Mouse (Mus musculus) forebrain, embryonic 13.5 days (tissue): ENCODE results near the gene Map1lc3a. TPM values are rescaled to one million over a fixed set of nuclear protein-coding genes. Genes with fewer than 3 reads are reported as not detected.

Source experiments
- ATAC-seq: fragments of 200-750 bp; cut with Nextera tagmentation; 2 replicates; pipeline ENCODE4 v1.8.0; 2017
- H3K27ac ChIP-seq: fragments of 300-500 bp; sonication (generic); 2 replicates; pipeline ENCODE4 v1.5.1; 2015; ENCODE audit warnings: inconsistent platforms, mild to moderate bottlenecking, moderate library complexity
- H3K27me3 ChIP-seq: fragments of 300-500 bp; sonication (generic); 2 replicates; pipeline ENCODE4 v1.6.1; 2015; ENCODE audit warnings: mild to moderate bottlenecking, inconsistent platforms
- H3K36me3 ChIP-seq: fragments of 300-500 bp; sonication (generic); 2 replicates; pipeline ENCODE4 v1.6.1; 2015; ENCODE audit warnings: mild to moderate bottlenecking, inconsistent platforms; ENCODE audit not compliant: poor library complexity, severe bottlenecking
- H3K4me1 ChIP-seq: fragments of 300-500 bp; sonication (generic); 2 replicates; pipeline ENCODE4 v1.6.1; 2015; ENCODE audit warnings: inconsistent platforms
- H3K4me2 ChIP-seq: fragments of 300-500 bp; sonication (generic); 2 replicates; pipeline ENCODE4 v1.6.1; 2015; ENCODE audit warnings: inconsistent platforms, mild to moderate bottlenecking, moderate library complexity
- H3K4me3 ChIP-seq: fragments of 300-500 bp; sonication (generic); 2 replicates; pipeline ENCODE4 v1.5.1; 2015; ENCODE audit warnings: mild to moderate bottlenecking, inconsistent platforms
- H3K9ac ChIP-seq: fragments of 300-500 bp; sonication (generic); 2 replicates; pipeline ENCODE4 v1.6.1; 2015; ENCODE audit warnings: mild to moderate bottlenecking, inconsistent platforms
- H3K9me3 ChIP-seq: fragments of 300-500 bp; sonication (generic); replicated peaks from 2 replicates; pipeline ENCODE4 v1.6.1; 2016; ENCODE audit warnings: inconsistent platforms
- WGBS: fragments of 180-500 bp; shearing (Covaris S2); methylation state at CpG from one replicate; pipeline ENCODE4 v1.1.7; 2015; 5-methylcytosine and 5-hydroxymethylcytosine counted together
- polyA plus RNA-seq: library from polyadenylated mRNA; unstranded; fragments of >200 nt; fragmentation: Nextera tagmentation; extraction: Ambion mirVana; gene quantifications from 2 replicates; pipeline ENCODE4 v1.2.1, GENCODE M21; 2015

The Map1lc3a gene
- polyA plus RNA-seq, 1 experiment from 2014 or later, result 209 TPM

DNA sequence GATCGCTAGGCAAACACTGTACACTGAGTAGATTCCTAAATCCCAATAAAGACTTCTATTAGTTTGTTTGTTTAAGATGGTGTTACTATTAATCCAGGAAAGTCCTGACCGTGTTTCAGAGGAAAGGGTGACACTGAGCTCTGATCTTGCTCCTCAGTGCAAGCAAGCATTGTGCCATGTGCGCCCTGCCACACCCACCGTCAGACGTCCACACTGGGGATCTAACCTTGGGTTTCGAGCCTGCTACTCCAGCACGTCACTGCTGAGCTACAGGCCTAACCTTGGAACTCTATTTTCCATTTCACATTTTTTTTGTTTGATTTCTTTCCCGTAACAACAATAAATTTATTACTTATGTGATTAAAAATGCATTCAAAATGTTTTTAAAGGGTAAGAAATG is 14.0 kb downstream of the Map1lc3a start:
- 94% methylated on average over 8 of the region's 8 CpGs for WGBS
- Histone ChIP-seq H3K4me3 (no peak overlapping the region), H3K36me3 (peaks cover 62% of the 10 kb centered on the region)

GRCm38 (mm10) chr2:155293382-155293781 is 17.3 kb downstream of the Map1lc3a start:
- Histone ChIP-seq H3K27ac (no peak overlapping the region), H3K9me3 (no peaks in the 10 kb centered on the region), H3K9ac (no peak overlapping the region), H3K4me2 (no peak overlapping the region), H3K27me3 (no peaks in the 10 kb centered on the region), H3K4me3 (no peak overlapping the region), H3K4me1 (no peaks in the 10 kb centered on the region), H3K36me3 (peaks cover 84% of the 10 kb centered on the region)
- 83% methylated on average over 2 of the region's 2 CpGs for WGBS
- no peak for ATAC-seq

More for the DNA sequence above, 14.0 kb downstream of the Map1lc3a start:
- Histone ChIP-seq H3K9me3 (no peaks in the 10 kb centered on the region), H3K4me1 (no peaks in the 10 kb centered on the region), H3K27ac (no peak overlapping the region), H3K9ac (no peak overlapping the region), H3K27me3 (no peaks in the 10 kb centered on the region), H3K4me2 (no peak overlapping the region)
- no peak for ATAC-seq

DNA sequence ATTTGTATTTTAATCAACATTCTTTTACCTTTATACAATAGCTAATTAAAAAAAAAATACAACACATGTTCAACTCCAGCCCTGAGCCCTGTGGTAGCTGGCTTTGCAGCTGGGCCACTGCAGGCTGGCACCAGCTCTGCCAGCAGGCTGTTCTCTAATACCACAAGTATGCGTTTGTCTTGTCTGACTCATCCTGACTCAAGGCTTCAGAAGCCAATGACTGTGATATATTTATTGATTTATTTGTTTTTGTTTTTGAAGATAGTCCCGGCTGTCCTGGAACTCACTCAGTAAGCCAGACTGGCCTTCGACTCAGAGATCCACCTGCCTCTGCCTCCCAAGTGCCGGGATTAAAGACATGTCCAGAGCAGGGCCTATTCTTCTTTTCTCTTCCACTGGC is 17.8 kb downstream of the Map1lc3a start:
- H3K27me3 ChIP-seq, result no peaks in the 10 kb centered on the region
- ATAC-seq, result no peak
- H3K4me3 ChIP-seq, result no peak overlapping the region
- no peaks in the 10 kb centered on the region for H3K9me3 ChIP-seq
- no peak overlapping the region for H3K27ac ChIP-seq
- no peak overlapping the region for H3K4me2 ChIP-seq
- H3K9ac ChIP-seq, result no peak overlapping the region
- 95% methylated on average over 4 of the region's 4 CpGs for WGBS
- no peaks in the 10 kb centered on the region for H3K4me1 ChIP-seq
- H3K36me3 ChIP-seq, result peaks cover 89% of the 10 kb centered on the region

DNA sequence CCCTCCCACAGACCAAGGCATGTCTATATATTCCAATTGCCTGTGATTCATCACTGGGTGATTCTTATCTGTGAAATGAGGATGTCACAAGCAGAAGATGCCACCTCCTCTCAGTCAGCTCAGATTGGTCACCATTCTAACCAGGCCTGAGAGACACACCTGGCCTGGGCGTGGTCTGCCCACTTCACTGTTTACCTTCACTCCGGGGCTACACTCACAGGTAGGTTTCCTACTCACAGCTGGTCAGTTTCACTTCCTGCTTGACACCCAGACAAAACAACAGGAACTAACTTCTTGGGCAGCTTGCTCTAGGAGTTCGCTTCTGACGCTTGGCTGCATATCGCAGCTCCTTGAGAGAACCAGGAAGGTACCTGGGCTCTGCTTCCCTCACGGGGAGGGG is 19.4 kb downstream of the Map1lc3a start:
- H3K36me3 ChIP-seq, result peaks cover 94% of the 10 kb centered on the region
- H3K27me3 ChIP-seq, result no peaks in the 10 kb centered on the region
- H3K4me1 ChIP-seq, result no peaks in the 10 kb centered on the region
- no peak for ATAC-seq
- H3K4me2 ChIP-seq, result no peak overlapping the region
- no peak overlapping the region for H3K9ac ChIP-seq
- no peaks in the 10 kb centered on the region for H3K9me3 ChIP-seq
- H3K27ac ChIP-seq, result no peak overlapping the region
- H3K4me3 ChIP-seq, result no peak overlapping the region
- 97% methylated on average over 6 of the region's 6 CpGs for WGBS

GRCm38 (mm10) chr2:155299563-155299962 is 23.5 kb downstream of the Map1lc3a start:
- peaks cover 76% of the 10 kb centered on the region for H3K36me3 ChIP-seq
- H3K27ac ChIP-seq, result no peak overlapping the region
- ATAC-seq, result no peak
- no peak overlapping the region for H3K4me3 ChIP-seq
- no peak overlapping the region for H3K9ac ChIP-seq
- H3K27me3 ChIP-seq, result no peaks in the 10 kb centered on the region
- 93% methylated on average over 4 of the region's 4 CpGs for WGBS
- H3K4me1 ChIP-seq, result no peaks in the 10 kb centered on the region
- H3K4me2 ChIP-seq, result no peak overlapping the region
- H3K9me3 ChIP-seq, result no peaks in the 10 kb centered on the region

DNA sequence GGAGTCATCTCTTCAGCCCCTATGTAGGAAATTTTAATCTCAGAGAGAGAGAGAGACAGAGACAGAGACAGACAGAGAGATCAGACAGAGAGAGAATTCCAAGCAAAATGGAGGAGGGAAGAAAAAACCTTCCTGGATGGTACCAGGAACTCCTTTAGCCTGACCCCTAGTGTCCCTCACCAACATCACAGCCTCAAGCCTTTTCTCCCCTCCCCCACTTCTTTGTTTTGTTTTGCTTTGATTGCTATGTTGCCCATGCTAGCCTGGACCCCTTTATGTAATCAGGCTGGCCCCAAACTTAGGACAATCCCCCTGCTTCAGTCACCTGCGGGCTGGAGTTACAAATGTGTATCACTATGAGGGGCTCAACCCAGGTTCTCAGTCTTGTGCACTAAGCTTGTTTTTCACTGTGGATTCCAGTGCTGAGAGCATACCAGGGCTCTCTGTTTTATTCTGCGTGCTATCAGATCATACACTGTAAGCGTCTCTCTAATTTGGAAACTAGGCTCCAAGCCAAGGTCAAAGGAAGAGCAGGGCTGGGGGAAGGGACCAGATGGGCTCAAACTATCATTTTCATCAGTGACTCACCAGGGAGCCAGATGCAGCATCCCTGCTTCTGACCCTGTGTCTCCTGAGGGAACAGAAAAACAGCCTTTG is 33.0 kb downstream of the Map1lc3a start:
- Histone ChIP-seq H3K27ac (peak overlapping the region; percentile 22; the same call in 1 of the 2 replicates), H3K9me3 (no peaks in the 10 kb centered on the region), H3K4me3 (no peak overlapping the region), H3K4me1 (no peaks in the 10 kb centered on the region), H3K36me3 (peaks cover 43% of the 10 kb centered on the region), H3K4me2 (no peak overlapping the region), H3K9ac (no peak overlapping the region), H3K27me3 (no peaks in the 10 kb centered on the region)
- WGBS, result 45% methylated on average over 3 of the region's 3 CpGs
- ATAC-seq, result no peak

- Histone ChIP-seq H3K9me3 (no peaks in the 10 kb centered on the region), H3K4me2 (no peak overlapping the region), H3K4me3 (no peak overlapping the region), H3K27me3 (no peaks in the 10 kb centered on the region), H3K36me3 (peaks cover 35% of the 10 kb centered on the region), H3K4me1 (no peaks in the 10 kb centered on the region), H3K27ac (no peak overlapping the region), H3K9ac (no peak overlapping the region)
- ATAC-seq, result no peak
- 44% methylated on average over 6 of the region's 6 CpGs for WGBS
These were observed 37.6 kb downstream of the Map1lc3a start for GRCm38 (mm10) chr2:155313671-155314070.

- Histone ChIP-seq H3K27me3 (no peaks in the 10 kb centered on the region), H3K27ac (no peak overlapping the region), H3K9ac (no peak overlapping the region), H3K9me3 (no peaks in the 10 kb centered on the region), H3K36me3 (peaks cover 44% of the 10 kb centered on the region), H3K4me1 (no peaks in the 10 kb centered on the region), H3K4me3 (no peak overlapping the region), H3K4me2 (no peak overlapping the region)
- ATAC-seq, result no peak
- 95% methylated on average over 2 of the region's 2 CpGs for WGBS
These were observed 42.5 kb downstream of the Map1lc3a start for GRCm38 (mm10) chr2:155318618-155319017.

DNA sequence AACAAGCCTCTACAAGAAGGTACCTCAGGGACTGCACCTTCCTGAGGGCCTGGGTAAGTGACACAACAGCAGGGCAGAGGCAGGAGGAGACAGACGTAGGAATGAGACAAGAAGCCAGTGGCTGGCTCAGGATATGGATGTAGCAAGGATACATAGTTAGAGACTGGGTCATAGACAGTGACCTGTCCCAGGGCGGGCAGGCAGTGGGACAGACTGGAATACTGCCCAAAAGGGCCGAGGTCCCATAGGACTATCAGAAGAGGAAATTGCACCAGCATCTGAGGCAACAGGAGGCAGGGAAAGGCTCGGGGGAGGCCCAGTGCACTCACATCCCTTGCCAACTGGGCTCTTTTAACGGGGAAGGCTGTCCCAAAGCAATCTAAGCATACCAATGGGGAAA is 44.5 kb downstream of the Map1lc3a start:
- no peak overlapping the region for H3K4me3 ChIP-seq
- 84% methylated on average over 5 of the region's 5 CpGs for WGBS
- ATAC-seq, result no peak
- no peaks in the 10 kb centered on the region for H3K27me3 ChIP-seq
- H3K4me2 ChIP-seq, result no peak overlapping the region
- H3K4me1 ChIP-seq, result no peaks in the 10 kb centered on the region
- peaks cover 36% of the 10 kb centered on the region for H3K36me3 ChIP-seq
- no peaks in the 10 kb centered on the region for H3K9me3 ChIP-seq
- no peak overlapping the region for H3K27ac ChIP-seq
- H3K9ac ChIP-seq, result no peak overlapping the region

DNA sequence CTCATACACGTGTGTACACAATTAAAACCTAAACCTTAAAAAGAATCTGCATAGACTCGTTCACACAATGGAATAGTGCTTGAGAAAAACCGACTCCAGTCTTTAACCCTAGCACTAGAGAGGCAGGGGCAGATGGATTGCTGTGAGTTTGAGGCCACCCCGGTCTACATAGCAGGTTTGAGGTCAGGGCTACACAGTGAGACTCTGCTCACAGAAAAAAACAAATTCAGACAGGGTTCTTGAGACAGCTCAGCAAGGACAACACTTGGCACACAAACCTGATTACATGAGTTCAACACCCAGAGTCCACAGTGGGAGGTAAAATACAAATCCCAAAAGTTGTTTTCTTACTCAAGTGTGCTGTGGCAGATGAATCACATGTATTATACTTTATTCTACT is 49.9 kb downstream of the Map1lc3a start:
- H3K4me3 ChIP-seq, result no peak overlapping the region
- no peak overlapping the region for H3K9ac ChIP-seq
- H3K27ac ChIP-seq, result no peak overlapping the region
- H3K9me3 ChIP-seq, result no peaks in the 10 kb centered on the region
- WGBS, result 81% methylated on average over 4 of the region's 4 CpGs
- no peaks in the 10 kb centered on the region for H3K27me3 ChIP-seq
- H3K4me1 ChIP-seq, result no peaks in the 10 kb centered on the region
- no peak overlapping the region for H3K4me2 ChIP-seq
- ATAC-seq, result no peak
- H3K36me3 ChIP-seq, result peaks cover 51% of the 10 kb centered on the region

Other genes with a start within 250 kb of the Map1lc3a start
- 53.9 and 57.0 TPM in 2 replicates for gene Ahcy, start 201.8 kb upstream of the Map1lc3a start, polyA plus RNA-seq
- gene Itch, start 142.8 kb upstream of the Map1lc3a start, polyA plus RNA-seq, result 53.2 and 56.8 TPM in 2 replicates
- gene Dynlrb1, start 39.8 kb upstream of the Map1lc3a start, polyA plus RNA-seq, result 608 and 639 TPM in 2 replicates
- 44.6 and 49.1 TPM in 2 replicates for gene Pigu, start 81.1 kb downstream of the Map1lc3a start, polyA plus RNA-seq
- gene Trp53inp2, start 104.8 kb downstream of the Map1lc3a start, polyA plus RNA-seq, result 72.3 and 72.8 TPM in 2 replicates
- 29.6 and 30.5 TPM in 2 replicates for gene Ncoa6, start 197.6 kb downstream of the Map1lc3a start, polyA plus RNA-seq
- 19.0 and 22.8 TPM in 2 replicates for gene Acss2, start 241.7 kb downstream of the Map1lc3a start, polyA plus RNA-seq
- gene Ggt7, start 241.9 kb downstream of the Map1lc3a start, polyA plus RNA-seq, result 33.7 and 39.4 TPM in 2 replicates